Mouse (Mus musculus) hindbrain, embryonic 10.5 days (tissue): Measurements from ENCODE around the gene Zfp991. TPM values are rescaled to one million over a fixed set of nuclear protein-coding genes. Genes with fewer than 3 reads are reported as not detected.
"Not testable (repeated sequence)": the region's sequence is repeated elsewhere in the genome, so short reads cannot be mapped to it uniquely, and the experiment has no call there.

Experiments
- DNase-seq: peaks from one replicate; pipeline ENCODE4 v3.0.0-alpha.2; 2017; ENCODE audit warnings: low spot score
- H3K27ac ChIP-seq: fragments of 300-500 bp; sonication (generic); 2 replicates; pipeline ENCODE4 v1.5.1; 2016; ENCODE audit warnings: mild to moderate bottlenecking, moderate library complexity
- H3K27me3 ChIP-seq: fragments of 300-500 bp; sonication (generic); 2 replicates; pipeline ENCODE4 v1.6.1; 2016; ENCODE audit warnings: mild to moderate bottlenecking; ENCODE audit not compliant: poor library complexity, insufficient read depth, severe bottlenecking
- H3K36me3 ChIP-seq: fragments of 300-500 bp; sonication (generic); 2 replicates; pipeline ENCODE4 v1.6.1; 2016; ENCODE audit warnings: mild to moderate bottlenecking, moderate library complexity
- H3K4me1 ChIP-seq: fragments of 300-500 bp; sonication (generic); replicated peaks from 2 replicates; pipeline ENCODE4 v1.6.1; 2016; ENCODE audit warnings: mild to moderate bottlenecking
- H3K4me3 ChIP-seq: fragments of 300-500 bp; sonication (generic); 2 replicates; pipeline ENCODE4 v1.5.1; 2016; ENCODE audit warnings: mild to moderate bottlenecking, moderate library complexity
- H3K9me3 ChIP-seq: fragments of 300-500 bp; sonication (generic); 2 replicates; pipeline ENCODE4 v1.6.1; 2016; ENCODE audit warnings: mild to moderate bottlenecking, moderate library complexity
- WGBS: fragments of 180-500 bp; shearing (Covaris S2); methylation state at CpG from one replicate; pipeline ENCODE4 v1.1.7; 2016; 5-methylcytosine and 5-hydroxymethylcytosine counted together
- polyA plus RNA-seq: library from polyadenylated mRNA; unstranded; fragments of >200 nt; fragmentation: Nextera tagmentation; extraction: Ambion mirVana; gene quantifications from 2 replicates; pipeline ENCODE4 v1.2.1, GENCODE M21; 2016

Gene Zfp991
- polyA plus RNA-seq, 1 experiment from 2014 or later = 3.2 TPM

DNA sequence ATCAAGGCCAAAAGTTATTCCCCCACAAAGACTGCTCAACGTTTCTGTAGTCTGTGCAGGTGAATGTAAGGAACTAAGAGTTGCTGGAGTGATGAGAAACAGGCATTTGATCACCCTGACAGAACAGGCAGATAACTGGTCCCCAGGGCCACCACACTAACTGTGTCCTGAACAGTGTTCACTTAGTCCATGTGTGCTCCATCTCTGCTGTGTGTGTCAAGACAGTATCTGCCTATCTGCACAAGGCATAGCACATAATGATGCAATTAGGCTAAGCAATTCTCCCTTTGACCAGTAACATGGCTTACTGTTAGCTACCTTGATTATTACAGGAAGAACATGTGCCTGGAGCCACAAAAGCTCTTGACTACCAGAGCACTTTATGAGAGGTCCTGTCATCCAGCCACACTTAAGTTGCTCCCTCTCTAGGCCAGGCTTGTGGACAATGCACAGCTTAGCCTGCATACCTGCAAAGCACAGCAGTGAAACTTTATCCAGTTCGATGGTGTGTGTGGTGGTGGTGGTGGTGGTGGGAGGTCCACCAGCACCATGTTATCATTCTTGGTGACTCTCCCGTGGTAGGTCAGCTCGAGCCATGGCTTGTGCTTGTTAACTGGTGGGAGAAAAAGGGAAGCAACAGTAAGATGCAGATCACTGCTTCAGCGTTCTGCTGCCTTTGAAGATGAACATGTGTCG is 67.4 kb downstream of the Zfp991 start:
- not testable (repeated sequence) for H3K4me1 ChIP-seq

DNA sequence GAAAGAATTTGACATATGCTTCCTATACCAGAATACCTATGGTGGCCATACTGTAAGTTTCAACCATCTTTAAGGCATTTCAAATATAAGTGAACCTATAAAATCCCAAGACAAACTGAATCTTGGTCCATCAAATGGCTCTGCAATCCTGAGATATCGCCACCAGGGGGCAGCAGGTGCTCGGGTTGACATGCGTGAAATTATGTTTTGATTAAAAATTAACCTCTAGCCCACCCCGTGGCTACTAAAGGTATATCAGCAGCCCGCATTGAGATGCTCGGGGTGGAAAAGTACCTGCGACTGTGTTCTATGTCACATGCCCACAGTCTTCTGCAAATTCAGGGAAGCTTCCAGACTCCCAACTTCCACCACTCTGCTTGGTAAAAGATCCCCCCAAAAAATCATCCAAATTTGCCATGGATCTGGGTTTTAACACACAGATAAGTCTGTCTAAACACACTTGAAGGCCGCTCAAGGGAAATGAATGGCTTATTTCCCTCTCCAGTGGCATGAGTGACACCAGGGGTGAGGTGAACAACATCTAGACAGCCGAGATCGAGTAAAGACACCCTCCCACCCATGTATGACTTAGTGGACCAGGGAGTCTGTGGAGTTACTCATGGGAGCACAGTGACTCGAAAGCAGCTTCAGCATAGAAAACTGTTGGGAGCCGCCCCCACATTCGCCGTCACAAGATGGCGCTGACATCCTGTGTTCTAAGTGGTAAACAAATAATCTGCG is 70.3 kb downstream of the Zfp991 start:
- H3K4me1 ChIP-seq, H3K36me3 ChIP-seq, H3K4me3 ChIP-seq, H3K9me3 ChIP-seq, DNase-seq, H3K27ac ChIP-seq, H3K27me3 ChIP-seq: not testable (repeated sequence)
- WGBS = 86% methylated on average over 15 of the region's 16 CpGs

More for the DNA sequence above, 67.4 kb downstream of the Zfp991 start:
- not testable (repeated sequence) for H3K27me3 ChIP-seq, DNase-seq, H3K4me3 ChIP-seq, H3K36me3 ChIP-seq, H3K27ac ChIP-seq
- WGBS = 74% methylated on average over 6 of the region's 6 CpGs
- peaks cover 21% of the 10 kb centered on the region for H3K9me3 ChIP-seq

DNA sequence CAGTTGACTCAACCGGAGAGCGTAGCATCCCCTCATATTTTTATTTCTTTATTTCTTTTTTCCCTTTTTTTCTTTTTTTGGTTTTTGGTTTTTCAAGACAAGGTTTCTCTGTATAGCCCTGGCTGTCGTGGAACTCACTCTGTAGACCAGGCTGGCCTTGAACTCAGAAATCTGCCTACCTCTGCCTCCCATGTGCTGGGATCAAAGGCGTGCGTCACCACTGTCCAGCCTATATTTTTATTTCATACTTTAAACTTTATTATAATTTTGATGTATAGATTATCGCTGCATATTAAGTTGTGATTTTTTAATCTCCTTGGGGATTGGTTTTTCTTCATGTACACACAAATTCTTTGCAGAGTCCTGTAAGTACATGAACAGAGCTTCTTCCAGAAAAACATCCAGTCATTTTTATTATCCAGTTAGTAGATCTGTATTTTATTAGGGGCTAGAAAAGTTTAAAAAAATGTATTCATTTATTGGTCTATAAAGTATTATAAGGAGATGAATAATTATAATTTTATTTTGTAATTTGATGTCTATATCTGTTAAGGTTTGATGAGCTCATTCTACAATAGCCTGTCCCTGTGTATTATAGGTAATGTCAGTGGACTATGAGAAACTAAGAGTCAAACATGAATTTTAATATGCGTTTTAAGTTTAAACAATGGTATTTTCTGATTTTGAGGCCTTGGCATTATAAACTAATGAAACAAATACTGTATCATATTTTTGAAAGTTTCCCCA is 80.5 kb downstream of the Zfp991 start:
- H3K27me3 ChIP-seq, H3K9me3 ChIP-seq, H3K36me3 ChIP-seq, DNase-seq, H3K4me1 ChIP-seq, H3K27ac ChIP-seq, H3K4me3 ChIP-seq: not testable (repeated sequence)
- WGBS = 91% methylated on average over 3 of the region's 7 CpGs

DNA sequence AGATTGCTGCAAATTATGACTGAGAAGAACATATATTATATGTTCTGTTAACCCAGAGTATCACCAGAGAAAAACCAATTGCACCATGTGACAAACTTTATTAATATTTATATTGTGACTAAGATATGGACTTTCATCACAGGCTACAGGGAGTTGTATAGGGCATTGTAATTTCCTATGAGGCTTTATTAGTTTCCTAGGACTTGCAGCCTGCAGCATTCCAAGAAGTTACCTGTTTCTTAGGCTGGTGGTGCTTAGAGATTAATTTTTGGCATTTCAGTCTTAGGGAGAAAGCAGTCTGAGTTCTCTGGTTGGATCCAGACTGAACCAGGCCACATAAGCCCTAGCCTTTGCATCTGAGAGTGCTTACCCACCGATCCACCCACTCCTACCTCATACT is 82.4 kb downstream of the Zfp991 start:
- not testable (repeated sequence) for DNase-seq, H3K4me1 ChIP-seq, H3K36me3 ChIP-seq, H3K27me3 ChIP-seq, H3K4me3 ChIP-seq, H3K9me3 ChIP-seq, H3K27ac ChIP-seq
- WGBS = no CpG with 5 or more reads among the region's 1 CpGs

DNA sequence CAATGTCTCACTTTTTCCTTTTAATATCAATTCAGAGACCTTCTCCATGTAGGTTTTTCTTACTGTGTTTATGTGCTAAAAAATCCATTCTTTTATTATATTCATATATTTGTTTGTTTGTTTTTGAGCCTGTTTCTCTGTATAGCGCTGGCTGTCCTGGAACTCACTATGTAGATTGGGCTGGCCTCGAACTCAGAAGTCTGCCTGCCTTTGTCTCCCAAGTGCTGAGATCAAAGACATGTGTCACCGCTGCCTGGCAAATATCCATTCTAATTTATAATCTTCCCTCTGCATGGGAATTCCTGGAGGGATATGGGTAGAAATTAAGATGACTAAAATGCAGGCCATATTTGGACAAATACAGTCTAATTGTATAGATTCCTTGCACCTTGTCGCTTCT is 85.8 kb downstream of the Zfp991 start:
- WGBS = 76% methylated on average over 3 of the region's 4 CpGs
- not testable (repeated sequence) for H3K27me3 ChIP-seq, H3K4me1 ChIP-seq, H3K27ac ChIP-seq, H3K4me3 ChIP-seq, DNase-seq, H3K36me3 ChIP-seq
- peaks cover 21% of the 10 kb centered on the region for H3K9me3 ChIP-seq

DNA sequence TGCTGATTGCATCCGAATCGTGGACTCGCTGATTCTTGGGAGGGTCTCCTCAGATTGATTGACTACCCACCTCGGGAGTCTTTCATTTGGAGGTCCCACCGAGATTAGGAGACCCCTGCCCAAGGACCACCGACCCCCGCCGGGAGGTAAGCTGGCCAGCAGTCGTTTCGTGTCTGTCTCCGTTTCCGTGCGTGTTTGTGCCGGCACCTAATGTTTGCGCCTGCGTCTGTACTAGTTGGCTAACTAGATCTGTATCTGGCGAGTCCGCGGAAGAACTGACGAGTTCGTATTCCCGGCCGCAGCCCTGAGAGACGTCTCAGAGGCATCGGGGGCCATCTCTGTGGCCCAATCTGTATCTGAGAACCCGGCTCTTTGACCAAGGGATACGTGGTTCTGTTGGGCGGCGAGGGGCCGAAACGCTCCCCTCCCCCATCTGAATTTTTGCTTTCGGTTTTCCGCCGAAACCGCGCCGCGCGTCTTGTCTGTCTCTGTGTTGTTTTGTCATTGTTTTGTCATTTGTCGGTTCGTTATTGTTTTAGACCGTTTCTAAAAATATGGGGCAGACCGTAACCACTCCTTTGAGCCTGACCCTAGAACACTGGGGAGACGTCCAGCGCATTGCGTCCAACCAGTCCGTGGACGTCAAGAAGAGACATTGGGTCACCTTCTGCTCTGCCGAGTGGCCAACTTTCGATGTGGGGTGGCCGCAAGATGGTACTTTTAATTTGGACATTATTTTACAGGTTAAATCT is 87.7 kb downstream of the Zfp991 start:
- H3K27ac ChIP-seq, DNase-seq, H3K36me3 ChIP-seq, H3K4me1 ChIP-seq, H3K27me3 ChIP-seq: not testable (repeated sequence)
- WGBS = 71% methylated on average over 51 of the region's 51 CpGs
- peaks cover 26% of the 10 kb centered on the region for H3K9me3 ChIP-seq
- peak overlapping the region; percentile 44 for H3K4me3 ChIP-seq

DNA sequence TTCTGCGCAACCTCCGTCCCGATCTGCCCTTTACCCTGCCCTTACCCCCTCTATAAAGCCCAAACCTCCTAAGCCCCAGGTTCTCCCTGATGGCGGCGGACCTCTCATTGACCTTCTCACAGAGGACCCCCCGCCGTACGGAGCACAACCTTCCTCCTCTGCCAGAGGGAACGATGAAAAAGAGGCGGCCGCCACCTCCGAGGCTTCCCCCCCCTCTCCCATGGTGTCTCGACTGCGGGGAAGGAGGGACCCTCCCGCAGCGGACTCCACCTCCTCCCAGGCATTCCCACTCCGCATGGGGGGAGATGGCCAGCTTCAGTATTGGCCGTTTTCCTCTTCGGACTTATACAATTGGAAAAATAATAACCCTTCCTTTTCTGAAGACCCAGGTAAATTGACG is 88.4 kb downstream of the Zfp991 start:
- peaks cover 33% of the 10 kb centered on the region for H3K9me3 ChIP-seq
- 79% methylated on average over 17 of the region's 20 CpGs for WGBS
- not testable (repeated sequence) for H3K36me3 ChIP-seq, DNase-seq, H3K4me1 ChIP-seq, H3K4me3 ChIP-seq, H3K27me3 ChIP-seq, H3K27ac ChIP-seq

DNA sequence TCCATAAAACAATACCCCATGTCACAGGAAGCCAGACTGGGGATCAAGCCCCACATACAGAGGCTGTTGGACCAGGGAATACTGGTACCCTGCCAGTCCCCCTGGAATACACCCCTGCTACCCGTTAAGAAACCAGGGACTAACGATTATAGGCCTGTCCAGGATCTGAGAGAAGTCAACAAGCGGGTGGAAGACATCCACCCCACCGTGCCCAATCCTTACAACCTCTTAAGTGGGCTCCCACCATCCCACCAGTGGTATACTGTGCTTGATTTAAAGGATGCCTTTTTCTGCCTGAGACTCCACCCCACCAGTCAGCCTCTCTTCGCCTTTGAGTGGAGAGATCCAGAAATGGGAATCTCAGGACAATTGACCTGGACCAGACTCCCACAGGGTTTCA is 90.2 kb downstream of the Zfp991 start:
- not testable (repeated sequence) for H3K4me3 ChIP-seq, H3K27ac ChIP-seq, H3K36me3 ChIP-seq, H3K27me3 ChIP-seq, DNase-seq, H3K4me1 ChIP-seq
- peaks cover 43% of the 10 kb centered on the region for H3K9me3 ChIP-seq
- WGBS = 87% methylated on average over 5 of the region's 5 CpGs

DNA sequence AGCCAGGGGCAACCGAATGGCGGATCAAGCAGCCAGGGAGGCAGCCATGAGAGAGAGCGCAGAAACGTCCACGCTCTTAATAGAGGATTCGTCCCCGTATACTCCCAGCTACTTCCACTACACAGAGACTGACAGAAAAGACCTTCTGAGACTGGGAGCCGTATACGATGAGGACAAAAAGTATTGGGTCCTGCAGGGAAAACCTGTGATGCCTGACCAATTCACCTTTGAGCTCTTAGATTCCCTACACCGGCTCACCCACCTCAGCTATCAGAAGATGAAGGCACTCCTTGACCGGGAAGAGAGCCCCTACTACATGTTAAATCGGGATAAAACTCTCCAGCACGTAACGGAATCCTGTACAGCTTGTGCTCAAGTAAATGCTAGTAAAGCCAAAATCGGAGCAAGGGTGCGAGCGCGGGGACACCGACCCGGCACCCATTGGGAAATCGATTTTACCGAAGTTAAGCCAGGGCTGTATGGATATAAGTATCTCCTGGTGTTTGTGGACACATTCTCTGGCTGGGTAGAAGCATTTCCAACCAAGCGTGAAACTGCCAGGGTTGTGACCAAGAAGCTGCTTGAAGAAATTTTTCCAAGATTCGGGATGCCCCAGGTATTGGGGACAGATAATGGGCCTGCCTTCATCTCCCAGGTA is 92.1 kb downstream of the Zfp991 start:
- H3K4me3 ChIP-seq, H3K4me1 ChIP-seq, H3K27ac ChIP-seq, DNase-seq, H3K27me3 ChIP-seq, H3K36me3 ChIP-seq: not testable (repeated sequence)
- WGBS = 94% methylated on average over 24 of the region's 24 CpGs
- H3K9me3 ChIP-seq = peaks cover 43% of the 10 kb centered on the region

DNA sequence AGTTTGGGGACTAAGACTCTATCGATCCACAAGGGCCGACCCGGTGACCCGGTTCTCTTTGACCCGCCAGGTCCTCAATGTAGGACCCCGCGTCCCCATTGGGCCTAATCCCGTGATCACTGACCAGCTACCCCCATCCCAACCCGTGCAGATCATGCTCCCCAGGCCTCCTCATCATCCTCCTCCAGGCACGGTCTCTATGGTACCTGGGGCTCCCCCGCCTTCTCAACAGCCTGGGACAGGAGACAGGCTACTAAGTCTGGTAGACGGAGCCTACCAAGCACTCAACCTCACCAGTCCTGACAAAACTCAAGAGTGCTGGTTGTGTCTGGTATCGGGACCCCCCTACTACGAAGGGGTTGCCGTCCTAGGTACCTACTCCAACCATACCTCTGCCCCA is 93.8 kb downstream of the Zfp991 start:
- not testable (repeated sequence) for H3K4me1 ChIP-seq, H3K36me3 ChIP-seq, H3K27me3 ChIP-seq, H3K27ac ChIP-seq, DNase-seq, H3K4me3 ChIP-seq
- peaks cover 32% of the 10 kb centered on the region for H3K9me3 ChIP-seq
- 95% methylated on average over 10 of the region's 15 CpGs for WGBS

DNA sequence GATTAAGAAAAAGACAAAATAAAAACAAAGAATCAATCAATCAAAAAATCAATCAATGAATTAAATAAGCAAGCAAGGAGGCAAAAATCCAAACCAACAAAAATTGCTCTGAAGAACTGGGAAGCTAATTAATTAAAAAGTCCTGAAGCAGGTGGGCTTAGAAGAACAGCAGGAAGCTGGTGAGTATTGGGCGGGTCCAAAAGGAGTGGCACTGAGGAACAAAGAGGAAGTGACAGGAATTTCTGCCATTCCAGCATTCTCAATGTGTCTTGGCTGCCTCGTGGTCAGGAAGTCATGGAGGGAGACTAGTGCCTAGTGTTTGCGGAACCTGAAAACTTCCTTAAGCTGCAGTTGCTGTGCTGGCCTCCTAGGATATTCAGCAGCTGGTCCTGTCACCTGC is 98.2 kb downstream of the Zfp991 start:
- not testable (repeated sequence) for DNase-seq

More for the DNA sequence above, 98.2 kb downstream of the Zfp991 start:
- not testable (repeated sequence) for H3K27me3 ChIP-seq, H3K4me3 ChIP-seq, H3K27ac ChIP-seq, H3K36me3 ChIP-seq, H3K4me1 ChIP-seq
- H3K9me3 ChIP-seq = peaks cover 48% of the 10 kb centered on the region
- WGBS = 77% methylated on average over 3 of the region's 3 CpGs
